Mouse (Mus musculus): ENCODE results near the gene Tmem222.

- TF ChIP-seq CTCF (IDR thresholded peaks at IDR 0.05; ENCODE audit: low read depth) (no peak), EP300 (IDR thresholded peaks at IDR 0.05; ENCODE audit: low read depth) (no peak)
Observed at GRCm38 (mm10) chr4:133298516-133299365, 21.1 kb upstream of the Tmem222 start.
